Mouse (Mus musculus) MEL (cell line): ENCODE measurements around the gene Serpina3k. TPM values are rescaled to one million over a fixed set of nuclear protein-coding genes. Genes with fewer than 3 reads are reported as not detected.
"Not testable (repeated sequence)": the region's sequence is repeated elsewhere in the genome, so short reads cannot be mapped to it uniquely, and the experiment has no call there.

Experiments
- DNase-seq: peaks from one replicate; pipeline ENCODE4 v3.0.0; 2011; ENCODE audit warnings: low read depth, low spot score
- H3K27ac ChIP-seq: 2 replicates; pipeline ENCODE4 v1.5.1; 2012; ENCODE audit warnings: low read depth, mild to moderate bottlenecking, control low read depth, low read length, moderate library complexity; ENCODE audit not compliant: control insufficient read depth
- H3K27me3 ChIP-seq, 2 experiments: fragments of 150-350 bp in 1 of 2; sonication (generic) in 1 of 2; 2 replicates each; pipeline ENCODE4 v1.6.1; 2012; ENCODE audit warnings: low read length in 2 of 2, mild to moderate bottlenecking in 2 of 2, improper control_type of control experiment in 1 of 2, moderate library complexity in 1 of 2; ENCODE audit not compliant: insufficient read depth in 2 of 2, control insufficient read depth in 1 of 2
- H3K36me3 ChIP-seq, 2 experiments: 2 replicates each; pipeline ENCODE4 v1.6.1; 2012 to 2014; ENCODE audit warnings: low read length in 2 of 2, improper control_type of control experiment in 1 of 2, inconsistent platforms in 1 of 2, mild to moderate bottlenecking in 1 of 2; ENCODE audit not compliant: insufficient read depth in 2 of 2, control insufficient read depth in 1 of 2
- H3K4me1 ChIP-seq, 2 experiments: fragments of 150-350 bp in 1 of 2; sonication (generic) in 1 of 2; 2 replicates each; pipeline ENCODE4 v1.6.1; 2012; ENCODE audit warnings: low read length in 2 of 2, improper control_type of control experiment in 1 of 2, mild to moderate bottlenecking in 1 of 2; ENCODE audit not compliant: insufficient read depth in 2 of 2, control insufficient read depth in 1 of 2
- H3K4me3 ChIP-seq, 2 experiments: fragments of 150-350 bp in 1 of 2; sonication (generic) in 1 of 2; 2 replicates each; pipeline ENCODE4 v1.5.1; 2012; ENCODE audit warnings: low read depth in 2 of 2, low read length in 2 of 2, mild to moderate bottlenecking in 2 of 2, moderate library complexity in 2 of 2, control low read depth in 1 of 2, improper control_type of control experiment in 1 of 2; ENCODE audit not compliant: control insufficient read depth in 1 of 2, insufficient read depth in 1 of 2
- H3K79me2 ChIP-seq: 2 replicates; pipeline ENCODE4 v1.6.1; 2012; ENCODE audit warnings: mild to moderate bottlenecking, low read length, moderate library complexity; ENCODE audit not compliant: control insufficient read depth, poor library complexity, insufficient read depth
- H3K9ac ChIP-seq: 2 replicates; pipeline ENCODE4 v1.6.1; 2012; ENCODE audit warnings: low read depth, mild to moderate bottlenecking, control low read depth, low read length, moderate library complexity; ENCODE audit not compliant: control insufficient read depth, poor library complexity, severe bottlenecking
- H3K9me3 ChIP-seq: fragments of 150-350 bp; sonication (generic); replicated peaks from 2 replicates; pipeline ENCODE4 v1.6.1; 2012; ENCODE audit warnings: mild to moderate bottlenecking, low read length, improper control_type of control experiment, moderate library complexity; ENCODE audit not compliant: insufficient read depth
- BHLHE40 ChIP-seq: IDR thresholded peaks from 2 replicates; pipeline ENCODE4 v1.6.1; 2012; ENCODE audit warnings: low read depth, mild to moderate bottlenecking, inconsistent platforms, low read length, improper control_type of control experiment, borderline replicate concordance
- CTCF ChIP-seq, 3 experiments: IDR thresholded peaks in 2 of 3; conservative IDR thresholded peaks in 1 of 3; 2 replicates each; pipeline ENCODE4 v1.5.1; 2011 to 2012; ENCODE audit warnings: low read length in 3 of 3, low read depth in 2 of 3, mild to moderate bottlenecking in 2 of 3, improper control_type of control experiment in 1 of 3, inconsistent platforms in 1 of 3, mixed read lengths in 1 of 3, moderate library complexity in 1 of 3; ENCODE audit not compliant: control insufficient read depth in 1 of 3, insufficient read depth in 1 of 3, poor library complexity in 1 of 3, severe bottlenecking in 1 of 3
- ELF1 ChIP-seq: IDR thresholded peaks from 2 replicates; pipeline ENCODE4 v1.6.1; 2014; ENCODE audit warnings: low read depth, mild to moderate bottlenecking, inconsistent platforms, low read length, improper control_type of control experiment, moderate library complexity
- GABPA ChIP-seq: IDR thresholded peaks from 2 replicates; pipeline ENCODE4 v1.6.1; 2012; ENCODE audit warnings: low read depth, mild to moderate bottlenecking, inconsistent platforms, low read length, improper control_type of control experiment, moderate library complexity
- HCFC1 ChIP-seq: IDR thresholded peaks from 2 replicates; pipeline ENCODE4 v1.6.1; 2012; ENCODE audit warnings: low read depth, mild to moderate bottlenecking, inconsistent platforms, low read length, improper control_type of control experiment, moderate library complexity
- KAT2A ChIP-seq: conservative IDR thresholded peaks from 2 replicates; pipeline ENCODE4 v1.6.1; 2012; ENCODE audit warnings: low read depth, low read length, improper control_type of control experiment, inconsistent platforms
- MAFK ChIP-seq: IDR thresholded peaks from 2 replicates; pipeline ENCODE4 v1.6.1; 2011; ENCODE audit warnings: low read depth, mild to moderate bottlenecking, low read length, improper control_type of control experiment, borderline replicate concordance
- MAZ ChIP-seq: IDR thresholded peaks from 2 replicates; pipeline ENCODE4 v1.6.1; 2012; ENCODE audit warnings: low read depth, mild to moderate bottlenecking, inconsistent platforms, low read length, improper control_type of control experiment
- MEF2A ChIP-seq: IDR thresholded peaks from 2 replicates; pipeline ENCODE4 v1.6.1; 2014; ENCODE audit warnings: low read depth, mild to moderate bottlenecking, inconsistent platforms, low read length, improper control_type of control experiment; ENCODE audit not compliant: poor library complexity, insufficient replicate concordance, severe bottlenecking; ENCODE audit errors: extremely low read depth
- MXI1 ChIP-seq: IDR thresholded peaks from 2 replicates; pipeline ENCODE4 v1.6.1; 2011; ENCODE audit warnings: mild to moderate bottlenecking, low read depth, low read length, improper control_type of control experiment
- MYC ChIP-seq: IDR thresholded peaks from 2 replicates; pipeline ENCODE4 v1.6.1; 2011; ENCODE audit warnings: low read depth, mild to moderate bottlenecking, low read length, improper control_type of control experiment, moderate library complexity
- POLR2A ChIP-seq, 2 experiments: IDR thresholded peaks; 2 replicates each; pipeline ENCODE4 v1.6.1; 2011 to 2012; ENCODE audit warnings: low read length in 2 of 2, mild to moderate bottlenecking in 2 of 2, control low read depth in 1 of 2, improper control_type of control experiment in 1 of 2, low read depth in 1 of 2, moderate library complexity in 1 of 2; ENCODE audit not compliant: control insufficient read depth in 1 of 2, insufficient read depth in 1 of 2, poor library complexity in 1 of 2
- POLR2AphosphoS2 ChIP-seq: IDR thresholded peaks from 2 replicates; pipeline ENCODE4 v1.6.1; 2011; ENCODE audit warnings: low read length, improper control_type of control experiment
- POLR2AphosphoS5 ChIP-seq: IDR thresholded peaks from 2 replicates; pipeline ENCODE4 v1.6.1; 2012; ENCODE audit warnings: low read depth, borderline replicate concordance, mild to moderate bottlenecking, inconsistent platforms, low read length, moderate library complexity, mixed read lengths
- SMC3 ChIP-seq: IDR thresholded peaks from 2 replicates; pipeline ENCODE4 v1.6.1; 2011; ENCODE audit warnings: low read depth, low read length, improper control_type of control experiment
- TAL1 ChIP-seq: IDR thresholded peaks from 2 replicates; pipeline ENCODE4 v1.6.1; 2012; ENCODE audit warnings: mild to moderate bottlenecking, inconsistent platforms, low read length, moderate library complexity, mixed read lengths
- TBP ChIP-seq: IDR thresholded peaks from 2 replicates; pipeline ENCODE4 v1.8.0; 2011; ENCODE audit warnings: low read depth, low read length, improper control_type of control experiment
- USF2 ChIP-seq, 2 experiments: IDR thresholded peaks; 2 replicates each; pipeline ENCODE4 v1.6.1; 2011 to 2012; ENCODE audit warnings: improper control_type of control experiment in 2 of 2, low read length in 2 of 2, borderline replicate concordance in 1 of 2, inconsistent platforms in 1 of 2, low read depth in 1 of 2, mild to moderate bottlenecking in 1 of 2; ENCODE audit not compliant: insufficient read depth in 1 of 2
- ZC3H11A ChIP-seq: IDR thresholded peaks from 2 replicates; pipeline ENCODE4 v1.6.1; 2012; ENCODE audit warnings: low read depth, mild to moderate bottlenecking, inconsistent platforms, low read length, improper control_type of control experiment
- ZKSCAN1 ChIP-seq: IDR thresholded peaks from 2 replicates; pipeline ENCODE4 v1.6.1; 2012; ENCODE audit warnings: low read depth, mild to moderate bottlenecking, inconsistent platforms, low read length, improper control_type of control experiment, moderate library complexity
- ZNF384 ChIP-seq: IDR thresholded peaks from 2 replicates; pipeline ENCODE4 v1.6.1; 2012; ENCODE audit warnings: low read depth, mild to moderate bottlenecking, inconsistent platforms, low read length, improper control_type of control experiment
- polyA plus RNA-seq, 2 experiments: library from polyadenylated mRNA; stranded (reverse) in 1 of 2; unstranded in 1 of 2; fragments of >175 nt in 1 of 2; fragments of >200 nt in 1 of 2; gene quantifications; 2 replicates each; pipeline versions ENCODE4 v1.2.1 to v1.2.4; 2012; ENCODE audit warnings: low replicate concordance in 2 of 2, low read depth in 1 of 2; ENCODE audit not compliant: insufficient read length in 2 of 2, insufficient read depth in 1 of 2, missing spikeins in 1 of 2
- total RNA-seq: library from RNA; depleted of rRNA; stranded (reverse); fragments of 300-350 nt; gene quantifications from 2 replicates; pipeline ENCODE4 v1.2.3, GENCODE M21; 2012

Gene Serpina3k
- total and polyA plus RNA-seq, 3 experiments: not detected

DNA sequence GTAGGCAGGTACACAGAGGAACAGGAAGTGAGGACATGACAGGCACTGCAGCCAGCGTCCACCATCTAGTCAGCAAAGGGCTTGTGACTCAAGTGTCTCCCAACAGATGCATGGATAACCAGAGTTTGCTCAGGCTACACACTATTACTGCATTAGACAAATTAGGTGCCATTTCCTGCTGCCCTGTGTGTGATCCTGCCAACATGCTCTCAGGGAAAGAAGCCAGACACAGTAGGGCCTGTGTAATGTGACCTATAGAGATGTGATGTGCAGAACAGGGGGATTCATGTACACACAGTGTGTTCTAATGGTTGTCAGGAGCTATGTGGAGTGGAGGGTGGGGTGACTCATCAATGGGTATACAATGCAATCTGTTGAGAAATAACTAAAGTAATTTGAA lies 15.8 kb upstream of the Serpina3k start:
- H3K9ac ChIP-seq: no peak overlapping the region
- no peaks in the 10 kb centered on the region for H3K27me3 ChIP-seq
- no peak overlapping the region for H3K27ac ChIP-seq
- H3K4me3 ChIP-seq: no peak overlapping the region
- DNase-seq: no peak
- H3K79me2 ChIP-seq: no peaks in the 10 kb centered on the region
- no peaks in the 10 kb centered on the region for H3K9me3 ChIP-seq
- no peaks in the 10 kb centered on the region for H3K36me3 ChIP-seq
- no peak for TF ChIP-seq ELF1
- TF ChIP-seq SMC3: no peak
- no peak for TF ChIP-seq TAL1
- no peaks in the 10 kb centered on the region for H3K4me1 ChIP-seq

DNA sequence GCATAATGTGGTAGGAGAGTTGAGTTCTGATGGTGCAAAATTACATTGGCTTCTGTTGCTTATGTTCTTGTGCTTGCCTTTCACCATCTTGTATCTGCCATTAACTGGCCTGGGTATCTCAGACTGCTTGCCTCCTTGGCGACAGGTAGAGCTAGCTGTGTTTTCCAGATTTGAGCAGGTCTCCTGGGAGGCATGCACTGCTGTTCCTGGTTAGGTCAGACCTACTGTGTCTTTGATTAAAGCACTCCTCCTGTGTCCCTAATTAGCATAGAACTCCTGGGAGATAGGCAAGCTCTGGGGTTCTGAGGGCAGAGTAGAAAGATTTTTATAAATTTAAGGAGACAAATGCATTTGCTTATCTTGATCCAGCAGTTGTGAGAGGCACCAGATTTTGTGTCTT lies 6.6 kb upstream of the Serpina3k start:
- no peaks in the 10 kb centered on the region for H3K27me3 ChIP-seq
- DNase-seq: no peak
- no peaks in the 10 kb centered on the region for H3K4me1 ChIP-seq
- no peaks in the 10 kb centered on the region for H3K36me3 ChIP-seq
- H3K9ac ChIP-seq: no peak overlapping the region
- H3K9me3 ChIP-seq: no peaks in the 10 kb centered on the region
- TF ChIP-seq MEF2A: no peak
- TF ChIP-seq MAZ: no peak
- no peak for TF ChIP-seq MYC
- TF ChIP-seq POLR2AphosphoS5: no peak
- TF ChIP-seq TBP: no peak
- TF ChIP-seq KAT2A: no peak
- no peak for TF ChIP-seq CTCF (IDR thresholded peaks at IDR 0.05 in 2 of 3, conservative IDR thresholded peaks at IDR 0.05 in 1 of 3; ENCODE audit: control insufficient read depth in 1 of 3, insufficient read depth in 1 of 3, low read depth in 2 of 3, low read length in 3 of 3, poor library complexity in 1 of 3, severe bottlenecking in 1 of 3)
- TF ChIP-seq USF2 (IDR thresholded peaks at IDR 0.05; ENCODE audit: borderline replicate concordance in 1 of 2, insufficient read depth in 1 of 2, low read depth in 1 of 2, low read length in 2 of 2): no peak
- no peak for TF ChIP-seq POLR2AphosphoS2
- no peak for TF ChIP-seq ZC3H11A
- TF ChIP-seq POLR2A (IDR thresholded peaks at IDR 0.05; ENCODE audit: control insufficient read depth in 1 of 2, insufficient read depth in 1 of 2, low read depth in 1 of 2, low read length in 2 of 2, poor library complexity in 1 of 2): no peak
- no peak for TF ChIP-seq MXI1
- TF ChIP-seq BHLHE40: no peak
- TF ChIP-seq GABPA: no peak
- TF ChIP-seq ZNF384: no peak
- no peak for TF ChIP-seq ZKSCAN1
- no peak for TF ChIP-seq MAFK
- TF ChIP-seq HCFC1: no peak
- no peak overlapping the region for H3K4me3 ChIP-seq
- H3K79me2 ChIP-seq: no peaks in the 10 kb centered on the region
- H3K27ac ChIP-seq: no peak overlapping the region

DNA sequence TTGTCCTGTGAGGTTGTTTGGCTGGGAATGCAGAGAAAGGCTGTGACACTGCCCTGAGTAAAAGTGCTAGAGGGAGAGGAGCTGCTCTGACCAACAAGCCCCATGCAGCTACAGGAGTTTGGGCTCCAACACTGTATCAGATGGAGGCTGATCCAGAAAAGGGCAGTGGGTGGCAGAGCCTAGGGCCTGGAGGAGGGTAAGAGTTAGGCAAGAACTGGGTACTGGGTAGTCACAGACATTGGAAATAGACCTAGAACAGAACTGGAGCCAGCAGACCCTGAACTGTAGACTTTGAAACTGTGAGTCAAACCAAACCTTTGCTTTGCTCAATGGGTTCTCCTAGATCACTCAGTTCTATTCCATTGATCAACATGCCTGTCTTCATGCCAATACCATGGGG lies 1.4 kb upstream of the Serpina3k start:
- H3K4me1 ChIP-seq, H3K79me2 ChIP-seq, H3K4me3 ChIP-seq, DNase-seq, H3K9me3 ChIP-seq, H3K27me3 ChIP-seq, H3K9ac ChIP-seq, H3K27ac ChIP-seq, H3K36me3 ChIP-seq: not testable (repeated sequence)
